Mouse (Mus musculus) heart, embryonic 12.5 days (tissue): ENCODE results near the gene Fam135a. TPM values are rescaled to one million over a fixed set of nuclear protein-coding genes. Genes with fewer than 3 reads are reported as not detected.

Experiments used
- ATAC-seq: fragments of 200-750 bp; cut with Nextera tagmentation; 2 replicates; pipeline ENCODE4 v1.8.0; 2017; ENCODE audit warnings: moderate TSS enrichment, moderate library complexity; ENCODE audit not compliant: insufficient number of reproducible peaks, low FRiP score
- H3K27ac ChIP-seq: fragments of 300-500 bp; sonication (generic); 2 replicates; pipeline ENCODE4 v1.5.1; 2016; ENCODE audit warnings: mild to moderate bottlenecking, moderate library complexity; ENCODE audit not compliant: poor library complexity, severe bottlenecking
- H3K27me3 ChIP-seq: fragments of 300-500 bp; sonication (generic); replicated peaks from 2 replicates; pipeline ENCODE4 v1.6.1; 2016; ENCODE audit warnings: mild to moderate bottlenecking, moderate library complexity
- H3K36me3 ChIP-seq: fragments of 300-500 bp; sonication (generic); 2 replicates; pipeline ENCODE4 v1.6.1; 2016; ENCODE audit warnings: mild to moderate bottlenecking, moderate library complexity
- H3K4me1 ChIP-seq: fragments of 300-500 bp; sonication (generic); replicated peaks from 2 replicates; pipeline ENCODE4 v1.6.1; 2016; ENCODE audit warnings: mild to moderate bottlenecking
- H3K4me2 ChIP-seq: fragments of 300-500 bp; sonication (generic); 2 replicates; pipeline ENCODE4 v1.6.1; 2016; ENCODE audit warnings: mild to moderate bottlenecking, moderate library complexity
- H3K4me3 ChIP-seq: fragments of 300-500 bp; sonication (generic); 2 replicates; pipeline ENCODE4 v1.5.1; 2016; ENCODE audit warnings: mild to moderate bottlenecking
- H3K9ac ChIP-seq: fragments of 300-500 bp; sonication (generic); 2 replicates; pipeline ENCODE4 v1.6.1; 2016; ENCODE audit warnings: mild to moderate bottlenecking, moderate library complexity
- H3K9me3 ChIP-seq: fragments of 300-500 bp; sonication (generic); replicated peaks from 2 replicates; pipeline ENCODE4 v1.6.1; 2016; ENCODE audit warnings: mild to moderate bottlenecking, moderate library complexity
- WGBS: fragments of 180-500 bp; shearing (Covaris S2); methylation state at CpG from one replicate; pipeline ENCODE4 v1.1.7; 2016; 5-methylcytosine and 5-hydroxymethylcytosine counted together
- polyA plus RNA-seq: library from polyadenylated mRNA; unstranded; fragments of >200 nt; fragmentation: Nextera tagmentation; extraction: Ambion mirVana; gene quantifications from 2 replicates; pipeline ENCODE4 v1.2.1, GENCODE M21; 2016

Gene Fam135a
- polyA plus RNA-seq, 1 experiment from 2014 or later, result 35.1 TPM

DNA sequence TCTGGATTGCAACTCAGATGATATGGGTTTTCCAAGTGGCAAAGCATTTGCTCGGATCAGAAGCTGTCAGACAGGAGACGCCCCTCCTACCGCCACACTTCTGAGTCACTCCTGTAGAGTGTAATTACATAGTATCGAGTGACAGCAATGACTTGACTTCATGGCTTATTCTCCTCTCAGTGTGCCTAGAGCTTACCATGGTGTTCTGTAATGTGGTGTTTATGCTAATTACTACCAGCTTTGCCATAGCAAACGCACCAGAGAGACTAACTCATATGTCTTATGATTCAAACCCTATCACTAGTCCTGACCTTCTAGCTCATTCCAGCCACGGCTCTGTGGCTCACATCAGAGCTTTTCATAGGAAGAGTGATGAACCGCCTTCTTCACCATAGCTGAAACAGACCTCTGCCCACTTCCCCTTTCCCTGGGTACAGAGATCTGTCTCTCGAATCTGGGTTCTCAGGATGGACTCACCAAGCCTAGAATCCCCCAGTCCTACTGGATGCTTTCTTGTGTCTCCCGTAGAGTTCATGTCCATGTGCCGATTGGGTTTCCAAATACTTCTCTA lies 2.5 kb upstream of the Fam135a start:
- WGBS, result 62% methylated on average over 10 of the region's 10 CpGs
- H3K4me1 ChIP-seq, result peaks cover 5% of the 10 kb centered on the region
- no peak for ATAC-seq

DNA sequence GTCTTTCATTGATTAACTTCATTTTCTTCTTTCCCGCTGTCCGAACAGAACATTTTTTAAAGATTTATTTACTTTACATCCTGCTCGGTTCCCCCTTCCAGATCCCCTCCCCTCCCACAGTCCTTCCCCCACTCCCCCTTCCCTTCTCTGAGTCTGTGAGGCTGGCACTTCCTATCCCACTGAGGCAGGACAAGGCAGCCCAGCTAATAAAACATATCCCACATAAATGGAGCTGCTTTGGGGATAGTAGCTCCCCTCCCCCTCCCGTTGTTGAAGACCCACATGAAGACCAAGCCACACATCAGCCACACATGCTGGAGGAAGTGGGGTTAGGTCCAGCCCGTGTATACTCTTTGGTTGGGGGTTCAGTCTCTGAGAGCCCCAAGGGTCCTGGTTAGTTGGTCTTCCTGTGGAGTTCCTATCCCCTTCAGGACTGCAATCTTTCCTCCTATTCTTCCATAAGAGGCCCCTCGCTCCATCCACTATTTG lies 773 bp upstream of the Fam135a start:
- H3K4me1 ChIP-seq, result peaks cover 4% of the 10 kb centered on the region; the same call in 1 of the 2 replicates
- peak overlapping the region; percentile 68 for H3K4me2 ChIP-seq
- H3K27me3 ChIP-seq, result no peaks in the 10 kb centered on the region
- peak overlapping the region; percentile 90 for H3K4me3 ChIP-seq
- WGBS, result 58% methylated on average over 6 of the region's 6 CpGs
- H3K9ac ChIP-seq, result peak overlapping the region; percentile 65
- no peaks in the 10 kb centered on the region for H3K9me3 ChIP-seq
- ATAC-seq, result no peak
- H3K27ac ChIP-seq, result no peak overlapping the region
- no peaks in the 10 kb centered on the region for H3K36me3 ChIP-seq

More for the DNA sequence above, 2.5 kb upstream of the Fam135a start:
- Histone ChIP-seq H3K4me3 (no peak overlapping the region), H3K9me3 (no peaks in the 10 kb centered on the region), H3K27ac (no peak overlapping the region), H3K9ac (no peak overlapping the region), H3K27me3 (no peaks in the 10 kb centered on the region), H3K36me3 (no peaks in the 10 kb centered on the region), H3K4me2 (no peak overlapping the region)

DNA sequence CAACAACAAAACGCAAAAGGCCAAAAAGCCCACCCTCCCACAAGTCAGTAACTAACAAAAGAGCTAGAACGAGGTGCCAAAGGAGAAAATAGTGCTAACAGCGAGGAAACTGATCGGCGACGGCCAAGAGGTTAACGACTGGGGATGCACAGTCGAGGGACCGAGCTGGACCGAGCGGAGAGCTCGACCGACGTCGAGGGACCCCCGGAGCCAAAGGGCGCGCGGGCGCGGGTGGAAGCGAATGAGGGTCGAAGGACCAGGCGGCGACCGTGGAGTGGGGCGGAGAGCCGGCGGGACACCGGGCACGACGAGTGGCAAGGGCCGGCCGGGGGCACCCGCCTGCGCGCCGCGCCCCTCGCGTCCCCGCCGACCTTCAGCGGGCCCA lies 608 bp downstream of the Fam135a start:
- H3K4me2 ChIP-seq, result peak overlapping the region; percentile 68
- no peaks in the 10 kb centered on the region for H3K27me3 ChIP-seq
- ATAC-seq, result no peak; the same call in 1 of the 2 replicates
- peak overlapping the region; percentile 96 for H3K9ac ChIP-seq
- peak overlapping the region; percentile 90 for H3K4me3 ChIP-seq
- H3K9me3 ChIP-seq, result no peaks in the 10 kb centered on the region
- no peaks in the 10 kb centered on the region for H3K36me3 ChIP-seq
- peak overlapping the region; percentile 64 for H3K27ac ChIP-seq
- H3K4me1 ChIP-seq, result peaks cover 8% of the 10 kb centered on the region
- WGBS, result under 1% methylated on average over 42 of the region's 44 CpGs

- Histone ChIP-seq H3K4me2 (peak overlapping the region; percentile 29), H3K9ac (no peak overlapping the region), H3K4me3 (no peak overlapping the region), H3K27ac (no peak overlapping the region), H3K36me3 (no peaks in the 10 kb centered on the region), H3K27me3 (no peaks in the 10 kb centered on the region), H3K9me3 (no peaks in the 10 kb centered on the region), H3K4me1 (peaks cover 10% of the 10 kb centered on the region)
- no peak for ATAC-seq
- WGBS, result 43% methylated on average over 8 of the region's 8 CpGs
These were observed 2.6 kb downstream of the Fam135a start for GRCm38 (mm10) chr1:24097541-24097940.

DNA sequence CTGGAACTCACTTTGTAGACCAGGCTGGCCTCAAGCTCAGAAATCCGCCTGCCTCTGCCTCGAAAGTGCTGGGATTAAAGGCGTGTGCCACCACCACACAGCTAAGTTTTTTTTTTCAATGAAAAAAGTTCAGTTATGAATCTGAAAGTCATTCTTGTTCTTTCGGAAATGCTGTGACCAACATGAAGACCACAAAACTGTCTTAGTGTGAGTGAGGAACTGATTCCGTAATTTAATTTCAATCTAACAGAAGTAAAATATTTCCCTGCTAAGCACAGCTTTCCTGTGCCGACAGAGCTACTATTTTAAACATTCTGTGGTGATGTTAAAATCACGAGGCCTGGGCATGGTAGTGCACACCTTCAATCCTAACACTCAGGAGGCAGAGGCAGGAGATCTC lies 7.7 kb downstream of the Fam135a start:
- 88% methylated on average over 7 of the region's 7 CpGs for WGBS
- Histone ChIP-seq H3K4me3 (no peak overlapping the region), H3K36me3 (no peaks in the 10 kb centered on the region), H3K27me3 (no peaks in the 10 kb centered on the region), H3K9ac (no peak overlapping the region), H3K9me3 (no peaks in the 10 kb centered on the region), H3K4me2 (no peak overlapping the region), H3K27ac (no peak overlapping the region), H3K4me1 (peaks cover 12% of the 10 kb centered on the region)
- ATAC-seq, result no peak

- no peak overlapping the region for H3K27ac ChIP-seq
- H3K27me3 ChIP-seq, result no peaks in the 10 kb centered on the region
- 75% methylated on average over 2 of the region's 2 CpGs for WGBS
- no peak overlapping the region for H3K9ac ChIP-seq
- H3K4me1 ChIP-seq, result peaks cover 11% of the 10 kb centered on the region
- no peak overlapping the region for H3K4me3 ChIP-seq
- H3K4me2 ChIP-seq, result no peak overlapping the region
- no peaks in the 10 kb centered on the region for H3K9me3 ChIP-seq
- no peak for ATAC-seq
- no peaks in the 10 kb centered on the region for H3K36me3 ChIP-seq
These were observed 9.5 kb downstream of the Fam135a start for GRCm38 (mm10) chr1:24090603-24091002.

- Histone ChIP-seq H3K36me3 (no peaks in the 10 kb centered on the region), H3K4me2 (no peak overlapping the region), H3K9ac (no peak overlapping the region), H3K4me1 (peaks cover 11% of the 10 kb centered on the region), H3K4me3 (no peak overlapping the region), H3K9me3 (no peaks in the 10 kb centered on the region), H3K27ac (no peak overlapping the region), H3K27me3 (no peaks in the 10 kb centered on the region)
- WGBS, result 64% methylated on average over 5 of the region's 5 CpGs
- ATAC-seq, result no peak
These were observed 10.0 kb downstream of the Fam135a start for GRCm38 (mm10) chr1:24090094-24090493.

DNA sequence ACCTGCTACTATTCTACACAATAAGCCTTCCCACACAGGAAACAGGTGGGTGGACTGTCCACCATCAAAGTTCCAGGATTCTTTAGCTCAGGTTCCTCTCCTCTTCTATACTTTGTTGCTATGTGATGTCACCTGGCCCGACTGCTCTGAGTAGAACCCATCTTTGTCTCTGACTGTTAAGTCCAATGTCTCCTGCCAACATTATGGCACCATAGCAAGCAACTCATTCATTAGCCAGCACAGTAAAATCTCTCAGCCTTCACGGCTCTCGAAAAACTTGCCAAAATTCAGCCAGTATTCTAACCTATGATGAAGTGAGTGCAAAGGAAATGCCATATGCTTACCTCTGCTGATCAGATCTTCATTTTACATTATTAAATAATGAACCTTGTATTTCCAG lies 14.0 kb downstream of the Fam135a start:
- Histone ChIP-seq H3K4me2 (no peak overlapping the region), H3K4me1 (peaks cover 8% of the 10 kb centered on the region), H3K27ac (no peak overlapping the region), H3K27me3 (no peaks in the 10 kb centered on the region), H3K9ac (no peak overlapping the region), H3K36me3 (peaks cover 7% of the 10 kb centered on the region; the same call in 1 of the 2 replicates), H3K4me3 (no peak overlapping the region), H3K9me3 (no peaks in the 10 kb centered on the region)
- 85% methylated on average over 3 of the region's 3 CpGs for WGBS
- ATAC-seq, result no peak

DNA sequence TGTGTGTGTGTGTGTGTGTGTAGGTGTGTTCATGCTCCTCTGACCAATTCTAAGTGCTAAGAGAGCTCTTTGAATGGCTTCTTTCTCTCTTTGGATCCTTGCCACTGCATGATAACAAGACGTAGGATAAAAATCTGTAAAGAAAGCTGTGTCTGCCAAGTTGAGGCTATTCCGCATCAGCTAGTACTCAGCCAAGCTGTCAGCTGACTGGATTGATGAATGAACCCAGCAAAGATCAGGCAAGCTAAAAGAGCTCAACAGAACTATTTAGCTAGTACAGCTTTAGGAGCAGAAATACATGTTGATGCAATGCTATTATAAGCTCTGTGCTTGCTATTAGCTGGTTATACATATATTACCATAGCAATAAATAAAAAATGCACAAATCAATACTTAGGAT lies 25.7 kb downstream of the Fam135a start:
- Histone ChIP-seq H3K4me3 (no peak overlapping the region), H3K27ac (no peak overlapping the region), H3K4me2 (no peak overlapping the region), H3K9ac (no peak overlapping the region), H3K4me1 (0 out of 2 replicates have a peak, but pooled peaks cover 2% of the 10 kb centered on the region), H3K9me3 (no peaks in the 10 kb centered on the region), H3K27me3 (no peaks in the 10 kb centered on the region), H3K36me3 (peaks cover 19% of the 10 kb centered on the region)
- WGBS, result 54% methylated on average over 2 of the region's 2 CpGs
- no peak for ATAC-seq

DNA sequence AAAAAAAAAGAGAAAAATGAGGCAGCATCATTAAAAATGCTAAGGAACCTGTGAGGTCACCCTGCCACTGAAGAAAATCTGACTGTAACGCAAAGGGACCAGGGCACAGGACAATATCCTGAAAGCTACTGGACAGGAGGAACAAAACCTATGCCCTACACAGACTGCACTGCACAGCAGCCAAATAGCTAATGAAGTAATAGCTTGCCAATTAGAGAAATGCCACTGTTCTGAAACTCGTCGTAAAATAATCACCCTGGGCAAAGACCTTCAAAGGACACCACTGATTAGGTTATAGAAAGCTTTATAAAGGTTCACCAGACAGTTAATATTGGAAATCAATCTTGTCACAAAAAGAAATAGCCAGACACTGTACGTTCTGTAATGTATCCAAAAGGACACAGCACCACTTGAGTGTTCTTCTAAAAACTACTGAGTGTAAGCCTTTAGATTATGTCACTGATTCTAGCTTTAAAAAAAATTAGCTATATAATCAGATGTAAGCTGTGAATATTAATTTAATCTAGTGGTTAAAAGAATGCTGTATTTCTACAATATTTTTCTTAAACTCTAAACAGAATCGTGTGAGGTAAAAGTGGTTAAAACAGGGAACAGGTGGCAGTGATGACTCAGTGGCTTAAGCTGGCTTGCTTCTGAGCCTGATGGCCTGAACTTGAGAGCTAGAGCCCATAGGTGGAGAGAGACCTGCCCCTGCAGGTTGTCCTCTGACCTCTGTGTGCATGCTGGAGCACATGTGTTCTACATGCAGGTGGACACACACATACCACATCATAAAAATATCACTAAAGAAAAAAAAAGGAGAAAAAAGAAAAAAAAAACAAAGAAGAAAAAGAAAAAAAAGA lies 26.5 kb downstream of the Fam135a start:
- no peak for ATAC-seq
- peaks cover 24% of the 10 kb centered on the region for H3K36me3 ChIP-seq
- 0 out of 2 replicates have a peak, but pooled peaks cover 2% of the 10 kb centered on the region for H3K4me1 ChIP-seq
- 87% methylated on average over 5 of the region's 5 CpGs for WGBS
- H3K27ac ChIP-seq, result no peak overlapping the region
- H3K4me2 ChIP-seq, result no peak overlapping the region
- no peak overlapping the region for H3K4me3 ChIP-seq
- H3K9ac ChIP-seq, result no peak overlapping the region
- peaks cover 4% of the 10 kb centered on the region; the same call in 1 of the 2 replicates for H3K9me3 ChIP-seq
- no peaks in the 10 kb centered on the region for H3K27me3 ChIP-seq

GRCm38 (mm10) chr1:24068830-24069229 lies 31.3 kb downstream of the Fam135a start:
- no peaks in the 10 kb centered on the region for H3K4me1 ChIP-seq
- no peak overlapping the region for H3K27ac ChIP-seq
- no peak overlapping the region for H3K4me2 ChIP-seq
- H3K27me3 ChIP-seq, result no peaks in the 10 kb centered on the region
- ATAC-seq, result no peak
- H3K4me3 ChIP-seq, result no peak overlapping the region
- no peak overlapping the region for H3K9ac ChIP-seq
- H3K36me3 ChIP-seq, result peaks cover 22% of the 10 kb centered on the region
- H3K9me3 ChIP-seq, result peaks cover 4% of the 10 kb centered on the region; the same call in 1 of the 2 replicates
- WGBS, result 92% methylated on average over 7 of the region's 7 CpGs
